Mouse (Mus musculus) gastrocnemius, postnatal 14 days (tissue): ENCODE measurements around the gene Msh6. TPM values are rescaled to one million over a fixed set of nuclear protein-coding genes. Genes with fewer than 3 reads are reported as not detected.
"Not testable (repeated sequence)": the region's sequence is repeated elsewhere in the genome, so short reads cannot be mapped to it uniquely, and the experiment has no call there.

Experiments used
- DNase-seq: peaks from one replicate; pipeline ENCODE4 v3.0.0; 2021; ENCODE audit warnings: mixed read lengths
- intact Hi-C: fragments of 180-260 bp; cut with DNase I; formaldehyde crosslinking; loops from one replicate; pipeline ENCODE4 v1.15.1; 2025; ENCODE audit warnings: low total_unique reads
- total RNA-seq, 2 experiments: library from RNA; stranded (reverse); gene quantifications; 2 replicates each; pipeline ENCODE4 v1.2.3; 2021

The Msh6 gene
- total RNA-seq, 2 experiments from 2014 or later = 4.1 to 5.0 TPM

DNA sequence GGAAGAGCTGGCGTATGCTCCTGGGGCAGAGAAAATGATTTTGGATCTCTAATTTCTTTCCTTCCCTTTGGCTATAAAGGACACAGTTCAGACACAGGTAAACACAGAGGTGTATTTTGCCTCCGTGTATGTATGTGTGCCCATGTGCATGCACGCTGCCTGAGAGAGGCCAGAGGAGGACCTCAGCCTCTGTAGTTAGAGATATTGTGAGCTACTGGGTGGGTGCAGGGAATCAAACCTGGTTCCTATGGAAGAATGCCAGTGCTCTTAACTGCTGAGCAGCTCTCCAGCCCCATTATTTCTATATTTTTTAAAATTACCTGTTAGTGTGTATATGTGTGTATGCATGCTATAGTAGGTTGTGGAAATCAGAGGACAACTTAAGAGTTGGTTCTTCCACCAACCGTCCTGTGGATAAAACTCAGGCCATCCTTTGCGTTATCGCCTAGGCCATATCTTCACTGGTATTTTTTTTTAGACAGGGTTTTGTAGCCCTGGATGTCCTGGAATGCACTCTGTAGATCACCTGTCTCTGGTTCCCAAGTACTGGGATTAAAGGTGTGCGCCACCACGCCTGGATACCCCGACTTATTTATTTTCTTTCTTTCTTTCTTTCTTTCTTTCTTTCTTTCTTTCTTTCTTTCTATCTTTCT is 1.4 kb downstream of the Msh6 start:
- no peak for DNase-seq
- intact Hi-C loops = no loop called here

DNA sequence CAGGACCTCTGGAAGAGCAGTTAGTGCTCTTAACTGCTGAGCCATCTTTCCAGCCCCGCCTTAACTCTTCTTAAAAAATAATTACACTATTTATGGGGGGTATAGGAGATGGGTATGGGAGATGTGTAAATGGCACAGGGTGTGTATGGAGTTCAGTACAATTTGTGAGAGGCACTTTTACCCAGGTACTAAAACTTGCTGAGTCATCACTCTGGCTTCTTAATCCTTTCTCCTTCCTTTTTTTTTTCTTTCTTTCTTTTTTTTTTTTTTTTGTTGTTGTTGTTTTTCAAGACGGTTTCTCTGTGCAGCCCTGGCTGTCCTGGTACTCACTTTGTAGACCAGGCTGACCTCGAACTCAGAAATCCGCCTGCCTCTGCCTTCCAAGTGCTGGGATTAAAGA is 2.1 kb downstream of the Msh6 start:
- intact Hi-C loops, DNase-seq: not testable (repeated sequence)

DNA sequence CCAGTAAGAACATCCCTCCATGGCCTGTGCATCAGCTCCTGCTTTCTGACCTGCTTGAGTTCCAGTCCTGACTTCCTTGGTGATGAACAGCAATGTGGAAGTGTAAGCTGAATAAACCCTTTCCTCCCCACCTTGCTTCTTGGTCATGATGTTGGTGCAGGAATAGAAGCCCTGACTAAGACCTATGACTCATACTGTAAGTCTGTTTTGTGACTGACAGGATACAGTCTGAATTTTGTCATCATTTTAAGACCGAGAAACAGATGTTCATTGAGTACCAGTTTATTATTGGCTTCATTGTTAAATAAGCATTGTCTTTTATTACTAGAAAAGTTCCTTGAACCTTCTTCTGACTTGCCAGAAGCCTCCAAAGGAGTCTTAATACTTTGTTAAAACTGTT is 4.8 kb downstream of the Msh6 start:
- DNase-seq, intact Hi-C loops: not testable (repeated sequence)

DNA sequence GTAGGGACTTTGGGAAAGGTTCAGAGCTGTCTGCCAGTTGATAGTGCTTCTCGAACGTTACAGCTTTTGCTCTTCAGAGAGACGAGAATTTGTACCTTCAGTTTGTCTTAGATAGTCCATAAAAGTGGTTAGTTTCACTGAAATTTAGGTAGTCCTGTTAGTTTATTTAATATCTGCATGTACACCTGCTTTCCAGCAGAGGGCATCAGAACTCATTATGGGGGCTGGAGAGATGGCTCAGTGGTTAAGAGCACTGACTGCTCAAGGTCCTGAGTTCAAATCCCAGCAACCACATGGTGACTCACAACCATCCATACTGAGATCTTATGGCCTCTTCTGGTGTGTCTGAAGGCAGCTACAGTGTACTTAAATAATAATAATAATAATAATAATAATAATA is 7.2 kb downstream of the Msh6 start:
- no peak for DNase-seq
- intact Hi-C loops = no loop called here

DNA sequence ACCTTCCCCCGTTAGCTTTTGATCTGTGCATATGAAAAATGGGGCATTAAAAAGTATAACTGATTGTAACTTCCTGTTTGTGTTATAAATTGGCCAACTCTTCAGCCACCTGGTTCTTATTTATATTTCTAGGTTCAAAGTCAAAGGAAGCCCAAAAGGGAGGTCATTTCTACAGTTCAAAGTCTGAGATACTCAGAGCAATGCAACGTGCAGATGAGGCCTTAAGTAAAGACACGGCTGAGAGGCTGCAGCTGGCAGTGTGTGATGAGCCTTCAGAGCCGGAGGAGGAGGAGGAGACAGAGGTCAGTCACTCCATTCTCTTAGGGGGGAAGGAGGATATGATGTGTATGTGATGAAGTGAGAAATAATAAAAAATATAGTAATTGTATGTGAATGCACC is 8.5 kb downstream of the Msh6 start:
- intact Hi-C loops = no loop called here
- no peak for DNase-seq

DNA sequence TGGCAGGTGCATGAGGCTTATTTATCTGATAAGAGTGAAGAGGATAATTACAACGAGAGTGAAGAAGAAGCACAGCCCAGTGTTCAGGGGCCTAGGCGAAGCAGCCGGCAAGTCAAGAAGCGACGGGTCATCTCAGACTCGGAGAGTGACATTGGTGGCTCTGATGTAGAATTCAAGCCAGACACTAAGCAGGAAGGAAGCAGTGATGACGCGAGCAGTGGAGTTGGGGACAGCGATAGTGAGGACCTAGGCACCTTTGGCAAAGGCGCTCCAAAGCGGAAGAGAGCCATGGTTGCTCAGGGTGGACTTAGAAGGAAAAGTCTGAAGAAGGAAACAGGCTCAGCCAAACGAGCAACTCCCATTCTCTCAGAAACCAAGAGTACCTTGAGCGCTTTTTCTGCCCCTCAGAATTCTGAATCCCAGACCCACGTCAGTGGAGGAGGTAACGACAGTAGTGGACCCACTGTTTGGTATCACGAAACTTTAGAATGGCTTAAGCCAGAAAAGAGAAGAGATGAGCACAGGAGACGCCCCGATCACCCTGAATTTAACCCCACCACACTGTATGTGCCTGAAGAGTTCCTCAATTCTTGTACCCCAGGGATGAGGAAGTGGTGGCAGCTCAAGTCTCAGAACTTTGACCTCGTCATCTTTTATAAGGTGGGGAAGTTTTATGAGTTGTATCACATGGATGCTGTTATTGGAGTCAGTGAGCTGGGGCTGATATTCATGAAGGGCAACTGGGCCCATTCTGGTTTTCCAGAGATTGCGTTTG is 9.8 kb downstream of the Msh6 start:
- DNase-seq = no peak
- intact Hi-C loops = no loop called here

DNA sequence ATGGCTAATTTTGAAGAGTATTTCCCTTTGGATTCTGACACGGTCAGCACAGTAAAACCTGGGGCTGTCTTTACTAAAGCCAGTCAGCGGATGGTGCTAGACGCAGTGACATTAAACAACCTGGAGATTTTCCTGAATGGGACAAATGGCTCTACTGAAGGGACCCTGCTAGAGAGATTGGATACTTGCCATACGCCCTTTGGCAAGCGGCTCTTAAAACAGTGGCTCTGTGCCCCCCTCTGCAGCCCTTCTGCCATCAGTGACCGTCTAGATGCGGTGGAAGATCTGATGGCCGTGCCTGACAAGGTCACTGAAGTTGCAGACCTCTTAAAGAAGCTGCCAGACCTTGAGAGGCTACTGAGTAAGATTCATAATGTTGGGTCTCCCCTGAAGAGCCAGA is 11.1 kb downstream of the Msh6 start:
- DNase-seq = no peak
- intact Hi-C loops = no loop called here

DNA sequence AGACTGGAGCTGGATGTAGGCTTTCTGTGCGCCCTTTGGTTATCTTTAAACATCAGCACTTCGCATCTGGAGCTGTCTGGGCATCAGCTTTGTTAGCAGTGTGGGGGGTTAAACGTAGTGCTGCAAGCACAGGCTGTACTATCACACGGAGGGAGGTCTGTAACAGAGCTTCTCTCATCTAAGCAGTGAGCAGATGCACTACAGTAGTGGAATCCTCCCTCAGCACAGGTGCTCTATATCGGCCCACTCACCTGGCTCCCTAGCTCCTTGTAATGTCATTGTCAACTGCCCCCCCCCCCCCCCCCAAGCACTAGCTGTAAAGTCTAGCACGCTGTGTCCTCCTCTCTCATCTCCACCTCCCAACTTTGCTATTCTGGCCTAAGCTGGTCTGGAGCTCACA is 12.6 kb downstream of the Msh6 start:
- DNase-seq = no peak
- intact Hi-C loops = no loop called here

DNA sequence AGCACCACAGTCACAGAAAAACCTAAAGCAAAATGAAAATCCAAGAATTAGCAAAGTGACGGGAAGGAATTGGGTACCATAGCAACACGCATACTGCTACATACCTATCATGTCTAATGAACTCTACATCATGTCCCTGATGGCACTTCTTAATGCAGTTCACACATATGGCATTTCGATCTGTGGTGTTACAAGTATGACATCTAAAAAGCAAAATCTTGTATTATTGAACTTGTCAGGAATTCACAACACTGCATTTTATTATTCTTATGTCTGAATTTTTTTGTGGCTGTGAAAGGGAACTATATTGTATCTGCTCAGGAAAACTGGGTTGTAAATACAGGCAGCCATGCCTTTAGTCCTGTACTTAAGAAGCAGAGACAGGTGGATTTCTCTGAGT is 17.3 kb downstream of the Msh6 start:
- DNase-seq = no peak
- intact Hi-C loops = no loop called here

DNA sequence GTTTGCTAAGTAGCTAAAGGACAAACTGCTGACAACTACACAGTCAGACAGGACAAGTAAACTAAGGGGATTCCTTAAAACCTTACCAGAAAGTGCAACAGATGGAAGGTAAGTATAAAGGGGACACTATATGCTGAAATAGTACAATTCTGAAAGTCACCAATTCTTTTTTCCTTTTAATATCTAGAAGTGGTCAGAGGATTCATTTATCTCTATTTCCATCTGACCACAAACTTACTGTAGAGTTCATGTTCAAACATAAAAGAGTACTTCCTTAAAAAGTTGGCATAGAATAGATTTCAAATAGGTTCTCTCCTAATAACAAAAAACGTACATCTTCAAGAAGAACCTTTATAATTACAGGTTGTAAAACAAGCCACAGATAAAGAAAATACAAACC is 18.5 kb downstream of the Msh6 start:
- intact Hi-C loops = no loop called here
- DNase-seq = no peak

DNA sequence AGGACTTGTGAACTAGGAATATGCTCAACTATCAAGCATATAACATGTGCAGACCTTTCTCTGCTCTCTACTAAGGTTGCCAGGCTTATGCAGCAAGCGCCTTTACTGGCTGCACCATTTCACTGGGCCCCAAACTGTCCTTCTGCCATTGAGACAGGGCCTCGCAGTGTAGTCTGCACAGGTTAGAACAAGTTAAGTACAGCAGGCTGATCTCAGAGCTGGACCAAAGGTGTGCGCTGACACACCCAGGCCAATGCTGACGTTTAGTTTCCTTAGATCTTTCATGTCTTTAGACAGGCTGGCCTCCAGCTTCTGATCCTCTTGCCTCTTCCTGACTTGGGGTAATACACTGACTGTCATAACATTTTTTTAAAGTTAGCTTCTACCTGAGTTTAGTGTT is 22.9 kb downstream of the Msh6 start:
- intact Hi-C loops = no loop called here
- DNase-seq = no peak

DNA sequence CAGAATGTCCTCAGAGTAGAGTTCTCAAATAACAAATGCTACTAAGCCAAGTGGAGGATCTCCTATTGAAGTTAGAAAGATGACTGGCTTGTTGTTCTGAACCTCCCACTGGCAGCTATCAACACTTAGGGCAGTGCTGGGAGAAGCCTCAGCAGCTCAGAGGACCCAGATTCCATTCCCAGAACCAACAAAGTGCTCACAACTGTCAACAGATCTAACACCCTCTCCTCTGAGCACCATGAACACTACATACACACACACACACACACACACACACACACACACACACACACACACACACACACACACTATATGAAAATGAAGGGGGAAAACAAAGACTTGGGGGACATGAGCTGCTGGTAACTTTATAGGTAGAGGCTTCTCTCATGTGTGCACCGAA is 30.0 kb downstream of the Msh6 start:
- no peak for DNase-seq
- intact Hi-C loops = no loop called here

DNA sequence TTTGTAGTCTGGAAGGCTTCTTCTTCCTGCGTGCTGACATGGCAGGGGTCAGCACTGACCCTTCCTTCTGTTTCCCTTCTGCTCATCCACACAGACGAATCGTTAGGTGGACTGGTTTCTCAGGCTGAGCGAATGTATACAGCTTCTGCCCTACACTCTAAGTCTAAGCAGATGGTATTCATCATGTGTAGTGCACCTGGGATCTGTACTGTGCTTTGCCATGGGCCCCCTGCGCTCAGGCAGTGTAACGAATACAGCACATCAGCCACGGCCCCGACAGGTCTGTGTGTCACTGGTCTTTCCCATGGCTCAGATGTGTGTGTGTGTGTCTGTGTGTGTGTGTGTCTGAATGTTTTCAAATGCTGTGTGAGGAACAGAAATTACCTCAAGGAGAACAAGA is 32.1 kb downstream of the Msh6 start:
- intact Hi-C loops = no loop called here
- DNase-seq = no peak

DNA sequence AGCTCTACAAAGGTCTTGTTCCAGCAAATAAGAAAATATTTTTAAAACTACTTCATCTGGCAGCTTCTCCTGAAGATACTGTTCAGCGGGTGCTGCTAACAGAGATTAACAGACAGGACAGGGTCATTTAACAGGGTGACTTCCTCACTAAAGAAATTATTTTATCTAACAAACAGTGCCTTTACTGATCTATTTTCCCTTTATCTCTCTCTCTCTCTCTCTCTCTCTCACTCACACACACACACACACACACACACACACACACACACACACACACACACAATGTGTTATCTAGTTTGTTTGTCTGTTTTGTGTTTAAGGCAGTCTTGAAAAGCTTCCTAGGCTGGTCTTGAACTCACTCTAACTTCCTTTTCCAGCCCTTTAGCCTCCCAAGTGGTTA is 39.6 kb downstream of the Msh6 start:
- DNase-seq = no peak
- intact Hi-C loops = no loop called here

DNA sequence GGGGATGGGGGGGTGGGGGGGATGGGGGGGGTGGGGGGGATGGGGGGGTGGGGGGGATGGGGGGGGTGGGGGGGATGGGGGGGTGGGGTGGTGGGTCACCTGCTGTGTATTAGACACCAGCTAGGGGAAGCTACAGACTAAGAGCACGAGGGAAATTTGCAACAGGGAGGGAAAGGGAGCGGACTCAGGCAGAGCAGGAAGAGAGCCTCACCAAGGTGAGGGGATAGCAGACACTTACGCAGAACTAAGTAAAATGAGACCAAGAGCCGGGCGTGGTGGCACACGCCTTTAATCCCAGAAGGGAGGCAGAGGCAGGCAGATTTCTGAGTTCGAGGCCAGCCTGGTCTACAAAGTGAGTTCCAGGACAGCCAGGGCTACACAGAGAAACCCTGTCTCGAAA is 41.2 kb downstream of the Msh6 start:
- DNase-seq, intact Hi-C loops: not testable (repeated sequence)

DNA sequence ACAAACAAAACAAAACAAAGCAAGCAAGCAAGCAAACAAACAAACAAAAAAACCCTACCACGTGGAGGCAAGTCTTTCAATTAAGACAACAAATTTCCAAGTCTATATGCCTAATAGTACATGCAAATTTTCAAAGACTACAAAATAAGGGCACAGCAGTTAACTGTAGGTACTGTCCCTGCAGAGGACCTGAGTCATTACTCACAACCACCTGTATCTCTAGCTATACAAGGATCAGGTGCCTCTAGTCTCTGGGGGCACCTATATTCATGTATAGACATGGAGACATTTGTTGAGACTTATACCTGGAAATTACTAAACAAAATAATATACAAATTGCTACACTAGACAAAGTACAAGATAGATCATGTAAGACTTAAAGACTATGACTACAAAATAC is 49.1 kb downstream of the Msh6 start:
- no peak for DNase-seq
- intact Hi-C loops = loop anchor here (5.0 kb wide), 1 partner anchor 228 kb away; no protein-coding TSS in a partner anchor

DNA sequence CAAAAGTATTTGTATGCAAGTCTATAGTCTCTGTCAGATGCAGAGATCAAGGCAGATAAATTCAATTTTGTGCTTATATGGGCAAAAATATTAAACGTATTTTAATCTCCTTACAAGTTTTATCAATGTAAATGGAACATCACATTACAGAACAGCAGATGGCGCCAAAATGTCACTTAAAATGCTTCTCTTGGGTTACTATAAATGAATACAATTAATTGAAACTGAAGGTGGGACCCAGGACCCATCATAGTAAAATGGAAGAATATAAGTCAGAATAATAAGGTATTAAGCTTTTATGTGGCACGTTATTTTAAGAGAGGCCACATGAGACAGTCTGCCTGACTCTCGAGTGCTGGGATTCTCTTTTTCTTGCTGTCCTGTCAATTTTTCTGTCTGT is 50.4 kb downstream of the Msh6 start:
- intact Hi-C loops = no loop called here
- DNase-seq = peak; percentile 19

DNA sequence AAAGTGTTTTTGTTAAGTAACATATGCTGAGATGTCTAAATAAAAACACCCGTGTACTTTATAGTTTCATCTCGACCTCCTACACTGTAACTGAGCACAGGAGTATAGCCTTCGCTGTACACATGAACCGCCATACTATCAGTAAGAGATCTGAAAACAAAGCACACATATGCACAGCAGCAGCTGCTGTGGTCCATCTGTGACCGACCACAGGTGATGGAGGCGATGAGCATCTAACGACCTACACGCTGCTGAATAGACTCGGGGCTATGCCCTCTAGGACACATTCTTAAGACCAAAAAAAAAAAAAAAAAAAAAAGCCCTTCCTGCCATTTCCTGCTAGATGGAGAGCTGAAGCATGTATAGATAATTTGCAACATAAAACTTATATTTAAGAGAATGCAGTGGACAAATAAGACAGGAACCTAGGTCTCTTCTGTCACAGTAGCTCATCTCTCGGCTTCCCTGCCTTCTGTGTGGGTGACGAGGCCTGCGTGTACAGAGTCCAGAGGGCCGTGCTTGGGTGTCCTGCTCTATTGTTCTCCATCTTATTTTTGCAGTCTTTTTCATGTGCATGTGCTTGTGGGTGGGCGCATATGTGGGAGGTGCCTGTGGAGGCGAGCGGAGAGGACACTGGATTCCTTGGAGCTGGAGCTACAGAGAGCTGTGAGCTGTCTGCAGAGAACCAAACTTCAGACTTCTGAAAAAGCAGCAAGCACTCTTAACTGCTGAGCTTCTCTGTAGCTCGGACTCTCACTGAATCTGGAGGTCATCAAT is 54.5 kb downstream of the Msh6 start:
- DNase-seq = no peak
- intact Hi-C loops = no loop called here

DNA sequence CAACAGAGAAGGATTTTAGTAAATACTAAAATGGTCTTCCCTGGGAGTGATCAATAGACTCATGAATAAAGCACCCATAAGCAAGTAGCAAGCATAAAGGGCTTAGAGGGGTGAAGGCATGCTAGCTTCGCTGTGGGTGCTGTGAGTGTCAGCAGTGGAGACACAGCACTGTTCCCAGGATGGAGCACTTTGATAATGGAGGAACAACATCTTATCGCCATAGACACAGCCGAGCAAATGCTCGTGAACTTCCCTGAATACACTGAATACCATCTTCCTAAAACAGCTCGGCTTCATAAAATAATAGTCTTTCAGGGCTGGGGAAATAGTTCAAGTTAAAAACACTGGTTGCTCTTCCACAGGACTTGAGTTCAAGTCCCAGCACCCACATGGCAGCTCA is 56.9 kb downstream of the Msh6 start:
- no peak for DNase-seq
- intact Hi-C loops = no loop called here

DNA sequence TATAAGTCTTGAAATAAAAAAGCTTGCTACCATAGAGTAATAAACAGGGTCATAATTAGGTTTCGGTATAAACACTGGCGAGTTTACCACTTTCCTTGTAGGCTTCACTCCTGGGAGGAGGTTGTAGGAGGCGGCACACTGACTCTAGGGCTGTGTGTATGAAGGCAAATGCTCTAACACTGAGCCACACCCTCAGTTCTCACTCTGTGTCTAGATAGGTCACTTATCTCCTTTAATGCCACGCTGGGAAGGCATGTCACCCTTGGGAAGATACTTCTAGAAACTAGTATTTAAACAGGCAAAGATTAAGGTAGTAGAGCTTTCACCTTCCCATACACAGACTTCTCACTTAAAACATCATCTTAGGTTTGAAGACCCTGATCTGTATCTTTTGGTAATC is 59.6 kb downstream of the Msh6 start:
- no peak for DNase-seq
- intact Hi-C loops = no loop called here
